Mouse (Mus musculus) left cerebral cortex, postnatal 14 days (tissue): ENCODE measurements at regions not wholly inside any gene's neighbourhood (a gene's known extent, or its start where the extent isn't known, plus 50 kb on each side); places are given as distances from the start of the nearest gene placed in this dataset.

Experiments used
- DNase-seq, 2 experiments: peaks; one replicate each; pipeline ENCODE4 v3.0.0; 2021 to 2022; ENCODE audit warnings: low spot score in 2 of 2, mixed read lengths in 1 of 2
- intact Hi-C: fragments of 180-260 bp; cut with DNase I; formaldehyde crosslinking; loops from one replicate; pipeline ENCODE4 v1.15.1; 2025

GRCm38 (mm10) chr3:157842872-157843271, 82.0 kb downstream of the Cth start:
- intact Hi-C loops: no loop called here
- DNase-seq: no peak

GRCm38 (mm10) chr3:157841164-157841719, 83.6 kb downstream of the Cth start:
- intact Hi-C loops: no loop called here

DNA sequence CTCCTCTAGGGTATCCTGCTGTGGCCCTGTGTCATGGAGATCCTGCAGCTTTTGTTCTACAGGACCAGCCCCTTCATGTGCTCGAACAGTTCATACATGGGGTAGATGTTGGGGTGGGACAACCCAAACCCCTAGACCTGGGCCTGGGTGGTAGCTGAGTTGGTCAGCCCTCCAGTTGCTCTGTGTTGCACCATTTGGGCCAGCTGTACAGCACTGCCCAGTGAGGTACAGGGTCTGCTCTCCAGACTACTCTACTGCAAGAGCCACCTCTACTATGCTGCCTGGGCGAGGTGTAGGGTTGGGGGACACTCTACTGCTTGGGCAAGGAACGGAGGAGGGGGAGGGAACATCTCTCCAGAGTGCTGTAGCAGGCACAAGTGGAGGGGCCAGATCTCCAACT, 120.6 kb downstream of the Cth start:
- DNase-seq: no peak
- intact Hi-C loops: no loop called here

More at GRCm38 (mm10) chr3:157841164-157841719, 83.6 kb downstream of the Cth start:
- no peak for DNase-seq

- DNase-seq: no peak
- intact Hi-C loops: no loop called here
Measured at GRCm38 (mm10) chr3:157803356-157803755, 121.5 kb downstream of the Cth start.

- no peak for DNase-seq
- intact Hi-C loops: no loop called here
Measured at GRCm38 (mm10) chr3:157787559-157788256, 137.2 kb downstream of the Cth start.

GRCm38 (mm10) chr3:157781071-157781470, 143.8 kb downstream of the Cth start:
- no peak for DNase-seq
- intact Hi-C loops: no loop called here

DNA sequence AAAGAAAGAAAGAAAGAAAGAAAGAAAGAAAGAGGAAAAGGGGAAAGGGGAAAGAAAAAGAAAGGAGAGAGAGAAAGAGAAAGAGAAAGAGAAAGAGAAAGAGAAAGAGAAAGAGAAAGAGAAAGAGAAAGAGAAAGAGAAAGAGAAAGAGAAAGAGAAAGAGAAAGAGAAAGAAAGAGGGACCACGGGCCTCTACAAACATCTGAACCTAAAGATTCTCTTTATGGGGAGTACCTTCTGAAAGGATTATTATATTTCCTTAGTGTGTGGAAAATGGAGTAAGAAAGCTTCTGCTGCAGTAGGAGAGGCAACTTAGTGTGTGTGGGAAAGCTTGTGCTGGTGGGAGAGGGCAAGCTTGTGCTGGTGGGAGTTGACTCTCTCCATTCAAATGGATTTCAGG, 147.1 kb downstream of the Cth start:
- no peak for DNase-seq
- intact Hi-C loops: no loop called here

DNA sequence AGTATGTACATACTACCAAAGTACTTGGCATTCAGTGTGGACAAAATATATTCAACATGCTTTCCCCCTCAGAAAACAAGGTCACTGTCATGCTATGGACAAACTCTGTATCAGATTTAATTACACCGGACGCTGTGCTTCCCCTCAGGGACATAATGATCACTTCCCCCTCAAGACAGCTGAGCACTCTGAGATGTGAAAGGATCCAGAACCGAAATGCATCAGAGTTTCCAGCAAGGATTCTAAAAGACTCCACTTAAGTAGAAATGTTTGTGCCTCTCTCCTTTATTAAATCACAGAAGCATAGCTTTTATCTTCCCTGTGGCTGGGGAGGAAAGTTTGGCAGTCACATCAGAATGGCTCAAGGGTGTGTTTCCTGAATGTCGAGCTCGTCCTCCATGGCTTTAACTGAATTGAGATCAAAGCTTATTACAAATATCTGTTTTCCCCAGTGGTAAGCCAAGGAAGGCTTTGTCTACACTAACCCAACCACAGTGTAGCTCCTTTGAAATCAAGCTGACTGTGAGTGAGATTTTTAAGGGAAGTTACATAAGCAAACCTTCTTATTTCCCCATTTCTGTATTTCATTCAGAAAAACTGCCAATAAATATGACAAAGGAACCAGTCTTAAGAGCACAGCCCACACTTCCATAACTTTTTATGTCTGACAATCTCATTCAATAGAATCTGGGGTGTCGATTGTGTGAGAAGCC, 161.2 kb downstream of the Cth start:
- no peak for DNase-seq

GRCm38 (mm10) chr3:157759856-157760255, 165.0 kb downstream of the Cth start:
- intact Hi-C loops: no loop called here

More for the DNA sequence above, 161.2 kb downstream of the Cth start:
- intact Hi-C loops: no loop called here

DNA sequence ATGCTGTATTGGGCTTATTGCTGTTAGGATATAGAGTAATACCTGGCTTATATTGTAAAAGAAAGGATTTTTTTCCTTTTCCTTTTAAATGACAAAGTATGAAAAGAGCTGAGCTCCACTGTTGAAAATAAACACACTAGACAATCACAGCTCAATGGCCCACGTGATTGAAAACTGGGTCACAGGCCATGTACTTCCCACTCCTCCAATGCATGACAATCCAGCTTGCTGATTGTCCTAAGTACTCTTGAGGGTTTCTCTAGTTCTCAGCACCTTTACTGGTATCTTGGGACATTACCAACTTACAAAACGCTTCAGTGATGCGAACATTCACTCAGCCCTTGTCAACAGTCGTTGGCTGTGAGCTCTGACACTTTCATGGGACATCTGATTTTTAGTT, 170.1 kb downstream of the Cth start:
- intact Hi-C loops: no loop called here

More at GRCm38 (mm10) chr3:157759856-157760255, 165.0 kb downstream of the Cth start:
- DNase-seq: no peak

GRCm38 (mm10) chr3:157750266-157750665, 174.6 kb downstream of the Cth start:
- intact Hi-C loops: no loop called here
- DNase-seq: no peak

More for the DNA sequence above, 170.1 kb downstream of the Cth start:
- no peak for DNase-seq

- intact Hi-C loops: no loop called here
- no peak for DNase-seq
Measured at GRCm38 (mm10) chr3:157748395-157749037, 176.4 kb downstream of the Cth start.

- no peak for DNase-seq
- intact Hi-C loops: no loop called here
Measured at GRCm38 (mm10) chr3:157743000-157743399, 176.3 kb downstream of the Ptger3 start.

DNA sequence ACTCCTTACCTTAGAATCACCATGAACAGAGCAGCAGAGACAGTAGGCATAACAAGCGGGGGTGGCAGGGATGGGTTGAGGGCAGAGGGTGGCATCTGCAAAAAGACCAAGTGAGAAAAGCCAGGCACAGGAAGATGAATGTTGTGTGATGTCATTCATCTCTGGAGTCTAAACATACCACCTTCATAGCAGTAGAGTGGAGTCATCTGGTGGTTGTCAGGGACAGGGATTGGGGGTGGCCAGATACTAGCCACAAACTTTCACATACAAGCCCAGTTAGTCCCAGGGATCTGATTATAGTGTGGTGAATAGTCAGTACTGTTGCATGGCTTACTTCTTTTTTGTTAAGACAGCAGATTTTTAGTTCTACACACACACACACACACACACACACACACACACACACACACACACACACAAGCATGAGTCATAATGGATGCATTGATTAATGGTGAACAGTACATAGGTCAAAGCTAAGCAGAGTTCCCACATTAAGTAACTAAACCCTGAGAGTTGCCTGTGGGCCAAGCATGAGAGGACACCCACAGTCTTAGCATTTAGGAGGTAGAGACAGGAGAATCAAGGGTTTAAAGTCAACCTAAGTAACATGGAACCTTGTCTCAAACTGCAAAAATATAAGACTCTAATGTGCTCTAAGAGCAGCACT, 173.1 kb downstream of the Ptger3 start:
- DNase-seq: no peak
- intact Hi-C loops: no loop called here

GRCm38 (mm10) chr3:157732136-157732940, 165.6 kb downstream of the Ptger3 start:
- DNase-seq: no peak
- intact Hi-C loops: no loop called here

GRCm38 (mm10) chr3:157729711-157730367, 163.1 kb downstream of the Ptger3 start:
- intact Hi-C loops: no loop called here

DNA sequence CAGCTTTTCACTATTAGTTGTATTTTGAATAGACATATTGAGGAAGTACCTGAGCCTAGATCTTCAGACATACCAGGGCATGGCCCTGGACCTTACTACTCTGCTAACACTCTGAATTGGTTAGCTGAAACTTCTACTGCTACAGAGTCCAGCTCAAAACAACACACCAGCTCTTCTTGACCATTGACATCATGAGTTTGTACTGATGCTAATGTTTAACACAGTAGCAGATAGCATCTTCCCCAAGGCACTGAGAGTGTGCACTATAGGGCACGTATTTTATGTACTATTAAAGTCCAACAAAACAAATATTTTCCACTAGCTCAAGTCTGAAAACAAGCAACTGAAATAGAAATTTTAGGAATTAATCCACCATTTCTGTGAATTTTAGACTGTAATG, 157.8 kb downstream of the Ptger3 start:
- no peak for DNase-seq
- intact Hi-C loops: no loop called here

More at GRCm38 (mm10) chr3:157729711-157730367, 163.1 kb downstream of the Ptger3 start:
- DNase-seq: no peak

DNA sequence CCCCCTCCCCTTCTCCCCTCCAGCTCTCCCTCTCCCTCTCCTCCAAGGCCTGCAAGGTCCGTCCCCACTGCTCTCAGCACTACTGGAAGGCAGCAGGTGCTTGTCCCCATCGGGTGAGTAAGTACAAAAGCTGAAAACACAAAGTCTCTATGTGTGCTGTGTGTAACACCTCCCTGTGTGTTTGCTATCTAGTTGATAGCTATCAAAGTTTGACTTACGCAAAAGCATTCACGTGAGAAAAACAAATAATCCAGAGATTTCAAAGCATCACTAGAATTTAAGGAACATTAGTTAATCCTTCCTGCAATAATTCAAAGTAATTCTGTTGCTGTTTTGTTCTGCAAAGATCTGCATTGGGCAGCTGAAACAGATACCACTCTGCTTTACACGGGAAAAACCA, 156.5 kb downstream of the Ptger3 start:
- DNase-seq: no peak
- intact Hi-C loops: no loop called here
